Mouse (Mus musculus): ENCODE measurements around the gene Ggta1.

DNA sequence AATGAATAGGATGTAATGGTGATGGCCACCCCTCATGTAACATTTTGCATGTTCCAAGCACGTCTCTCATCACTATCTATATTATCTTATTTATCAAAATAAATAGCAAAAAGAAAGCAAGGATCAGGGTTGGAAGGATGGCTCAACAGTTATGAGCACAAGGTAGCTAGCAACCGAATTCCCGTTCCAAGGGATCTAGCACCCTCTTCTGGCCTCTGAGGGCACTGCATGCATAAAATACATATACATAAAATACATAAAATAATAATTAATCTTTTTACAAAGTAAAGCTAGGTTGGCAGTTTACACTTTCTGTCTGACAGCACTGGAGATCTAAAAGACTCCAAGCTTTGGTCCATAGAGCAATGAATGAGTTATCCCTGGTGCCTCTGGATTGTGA lies 90.0 kb downstream of the Ggta1 start:
- peak; percentile 63 to 86 for TF ChIP-seq CTCF (conservative IDR thresholded peaks at IDR 0.05 in 1 of 2, IDR thresholded peaks at IDR 0.05 in 1 of 2; ENCODE audit: low read depth in 2 of 2, low read length in 2 of 2)
- TF ChIP-seq KAT2A (IDR thresholded peaks at IDR 0.05; ENCODE audit: insufficient replicate concordance, low read length) = no peak
- no peak for TF ChIP-seq POLR2A (IDR thresholded peaks at IDR 0.05; ENCODE audit: low read depth, low read length)
- no peak for TF ChIP-seq RCOR1 (conservative IDR thresholded peaks at IDR 0.05; ENCODE audit: low read depth, low read length)
- TF ChIP-seq EP300 (IDR thresholded peaks at IDR 0.05; ENCODE audit: low read length) = no peak
- TF ChIP-seq HCFC1 (IDR thresholded peaks at IDR 0.05; ENCODE audit: low read depth, low read length) = no peak
- no peak for TF ChIP-seq ELF1 (IDR thresholded peaks at IDR 0.05; ENCODE audit: low read depth, low read length)
- TF ChIP-seq BHLHE40 (IDR thresholded peaks at IDR 0.05; ENCODE audit: low read depth, low read length) = no peak
- peak; percentile 91 for TF ChIP-seq RAD21 (IDR thresholded peaks at IDR 0.05; ENCODE audit: low read depth, low read length)
- no peak for TF ChIP-seq ZKSCAN1 (IDR thresholded peaks at IDR 0.05; ENCODE audit: borderline replicate concordance, low read depth, low read length)
- TF ChIP-seq UBTF (IDR thresholded peaks at IDR 0.05; ENCODE audit: low read depth, low read length) = no peak
- TF ChIP-seq MAFK (IDR thresholded peaks at IDR 0.05; ENCODE audit: insufficient replicate concordance, low read length) = no peak

Data from CH12.LX (cell line).